Mouse (Mus musculus): ENCODE measurements around the gene Sbno2. TPM values are rescaled to one million over a fixed set of nuclear protein-coding genes. Genes with fewer than 3 reads are reported as not detected.

Sbno2 gene
- polyA plus RNA-seq, 1 experiment from 2014 or later = 16.8 TPM

DNA sequence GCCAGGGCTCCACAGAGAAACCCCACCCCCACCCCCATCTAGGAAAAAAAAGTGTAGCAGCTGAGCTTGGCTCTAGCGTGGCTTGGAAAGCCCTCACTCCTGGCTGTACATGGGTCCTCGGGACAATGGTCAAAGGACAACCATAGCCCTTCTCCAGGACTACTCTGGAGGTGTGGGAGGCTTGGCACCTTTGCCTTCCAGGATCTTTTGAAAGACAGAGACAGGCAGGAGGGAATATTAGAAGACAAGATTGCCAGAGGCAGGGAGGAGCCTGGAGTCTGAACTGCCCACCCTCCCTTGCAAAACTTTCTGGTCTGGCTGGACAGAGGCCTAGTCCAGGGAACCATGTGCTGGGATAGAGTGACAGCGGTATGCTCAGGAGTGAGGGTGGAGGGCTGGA lies 10.7 kb downstream of the Sbno2 start:
- Histone ChIP-seq H3K4me1 (no peaks in the 10 kb centered on the region), H3K36me3 (replicated peaks) (no peaks in the 10 kb centered on the region), H3K9ac (no peak overlapping the region), H3K9me3 (no peaks in the 10 kb centered on the region), H3K4me2 (no peak overlapping the region), H3K27ac (no peak overlapping the region), H3K27me3 (replicated peaks) (no peaks in the 10 kb centered on the region), H3K4me3 (no peak overlapping the region)
- no peak for ATAC-seq (replicated peaks)
- 83% methylated on average over 3 of the region's 3 CpGs for WGBS

DNA sequence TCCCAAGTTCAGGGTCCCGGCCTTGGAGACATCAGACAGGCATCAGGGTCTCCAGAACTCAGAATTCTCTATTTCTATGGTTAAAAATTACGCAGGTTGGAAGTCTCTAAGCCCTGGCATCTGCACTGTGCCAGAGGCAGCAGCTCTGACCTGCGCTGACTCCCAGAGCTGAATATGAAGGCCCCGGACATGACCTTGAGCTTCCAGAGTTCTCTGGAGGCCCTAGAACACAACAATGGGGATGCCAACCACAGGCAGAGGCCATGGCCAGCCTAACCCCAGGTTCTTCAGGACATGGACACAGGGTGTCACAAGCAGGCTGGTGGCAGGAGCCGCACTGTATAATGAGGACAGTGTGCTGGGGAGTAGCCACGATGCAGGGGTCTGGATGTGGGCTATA lies 11.3 kb downstream of the Sbno2 start:
- H3K36me3 ChIP-seq (replicated peaks) = no peaks in the 10 kb centered on the region
- 90% methylated on average over 6 of the region's 6 CpGs for WGBS
- H3K4me2 ChIP-seq = no peak overlapping the region
- ATAC-seq (replicated peaks) = no peak
- no peaks in the 10 kb centered on the region for H3K27me3 ChIP-seq (replicated peaks)
- H3K9me3 ChIP-seq = no peaks in the 10 kb centered on the region
- no peak overlapping the region for H3K27ac ChIP-seq
- no peak overlapping the region for H3K4me3 ChIP-seq
- no peak overlapping the region for H3K9ac ChIP-seq
- no peaks in the 10 kb centered on the region for H3K4me1 ChIP-seq

DNA sequence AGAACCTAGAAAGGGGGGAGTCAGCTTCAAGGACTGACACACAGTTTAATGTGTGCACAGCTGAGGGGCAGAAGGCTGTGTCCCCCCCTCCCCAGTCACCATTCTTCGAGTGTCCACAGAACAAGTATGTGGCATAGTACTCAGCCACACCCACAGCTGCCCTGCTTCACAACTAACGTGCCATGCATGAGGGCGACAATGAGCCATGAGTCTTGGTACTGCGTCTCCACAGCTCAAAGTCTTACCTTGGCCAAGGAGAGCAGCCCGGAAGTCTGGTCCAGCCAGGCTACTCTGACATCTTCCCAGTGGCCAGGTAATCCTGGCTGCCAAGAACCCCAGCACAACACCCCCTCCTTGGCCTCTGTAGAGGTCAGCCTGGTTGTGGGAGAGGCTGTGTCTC lies 12.7 kb downstream of the Sbno2 start:
- no peak for ATAC-seq (replicated peaks)
- Histone ChIP-seq H3K4me3 (no peak overlapping the region), H3K4me1 (no peaks in the 10 kb centered on the region), H3K9ac (no peak overlapping the region), H3K4me2 (no peak overlapping the region), H3K27me3 (replicated peaks) (no peaks in the 10 kb centered on the region), H3K9me3 (no peaks in the 10 kb centered on the region), H3K36me3 (replicated peaks) (no peaks in the 10 kb centered on the region), H3K27ac (no peak overlapping the region)
- WGBS = 86% methylated on average over 5 of the region's 5 CpGs

DNA sequence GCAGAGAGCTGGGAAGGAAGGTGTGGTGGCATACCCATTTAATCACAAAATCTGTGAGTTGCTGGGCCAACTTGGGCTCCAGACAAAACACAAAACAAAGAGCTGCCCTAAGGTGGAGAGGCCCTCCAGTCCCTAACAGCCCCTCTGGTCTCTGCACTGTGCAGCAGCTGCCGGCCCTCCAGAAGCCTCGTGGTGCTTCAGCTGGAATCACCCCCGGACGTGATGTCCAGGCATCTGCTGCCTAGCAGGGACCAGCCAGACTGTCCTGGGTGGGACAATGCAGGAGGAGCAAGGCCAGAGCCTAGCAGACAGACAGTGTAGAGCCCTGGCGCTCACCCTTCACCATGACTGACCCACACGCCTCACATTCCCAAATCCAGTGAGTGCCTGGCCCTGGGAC lies 13.8 kb downstream of the Sbno2 start:
- WGBS = 93% methylated on average over 6 of the region's 6 CpGs
- Histone ChIP-seq H3K36me3 (replicated peaks) (no peaks in the 10 kb centered on the region), H3K27me3 (replicated peaks) (no peaks in the 10 kb centered on the region), H3K27ac (no peak overlapping the region), H3K9me3 (no peaks in the 10 kb centered on the region), H3K4me3 (no peak overlapping the region), H3K9ac (no peak overlapping the region), H3K4me2 (no peak overlapping the region), H3K4me1 (no peaks in the 10 kb centered on the region)
- ATAC-seq (replicated peaks) = no peak

DNA sequence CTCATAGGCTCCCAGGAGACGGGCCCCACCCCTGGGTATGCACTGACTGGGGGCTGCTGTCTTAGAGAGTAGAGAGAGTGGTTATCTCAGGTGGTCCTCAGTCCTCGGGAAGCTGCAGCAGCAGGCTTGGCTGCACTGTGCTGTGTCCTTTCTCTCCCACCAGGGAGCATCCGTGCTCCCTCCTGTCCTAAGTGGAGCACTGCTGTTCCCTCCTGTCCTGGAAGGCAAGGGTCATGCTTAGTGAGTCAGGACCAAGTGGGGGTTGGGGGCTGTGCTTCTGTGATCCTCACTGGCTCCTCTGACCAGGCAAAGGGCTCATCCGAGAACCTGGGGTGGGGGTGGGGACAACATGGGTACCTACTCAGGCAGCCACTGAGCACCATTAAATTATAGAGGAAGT lies 16.2 kb downstream of the Sbno2 start:
- H3K4me1 ChIP-seq = no peaks in the 10 kb centered on the region
- no peaks in the 10 kb centered on the region; the same call in 1 of the 2 replicates for H3K36me3 ChIP-seq (replicated peaks)
- 51% methylated on average over 4 of the region's 4 CpGs for WGBS
- H3K4me2 ChIP-seq = no peak overlapping the region
- no peak overlapping the region for H3K27ac ChIP-seq
- H3K27me3 ChIP-seq (replicated peaks) = no peaks in the 10 kb centered on the region
- no peak overlapping the region for H3K9ac ChIP-seq
- 0 out of 2 replicates have a peak, but pooled peaks have one; percentile 24 for ATAC-seq (replicated peaks)
- H3K4me3 ChIP-seq = no peak overlapping the region
- H3K9me3 ChIP-seq = no peaks in the 10 kb centered on the region

DNA sequence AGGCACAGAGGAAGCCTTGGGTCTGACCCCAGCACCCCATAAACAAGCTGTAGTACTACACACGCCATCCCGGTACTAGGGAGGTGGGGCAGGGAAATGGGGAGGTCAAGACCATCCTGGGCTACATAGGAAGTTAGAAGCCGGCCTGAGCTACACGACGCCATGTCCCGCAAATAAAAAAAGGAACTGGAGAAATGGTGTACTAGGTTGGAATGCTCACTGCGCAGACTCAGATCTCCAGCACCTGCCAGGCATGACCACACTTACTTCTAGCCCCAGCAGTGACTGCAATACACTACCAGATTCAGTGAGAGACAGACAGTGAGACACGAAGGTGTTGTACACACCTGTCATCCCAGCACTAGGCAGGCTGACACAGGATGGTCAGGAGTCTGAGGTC lies 17.9 kb downstream of the Sbno2 start:
- Histone ChIP-seq H3K4me2 (no peak overlapping the region), H3K27me3 (replicated peaks) (no peaks in the 10 kb centered on the region), H3K4me3 (no peak overlapping the region), H3K27ac (no peak overlapping the region), H3K4me1 (no peaks in the 10 kb centered on the region), H3K9ac (no peak overlapping the region), H3K36me3 (replicated peaks) (peaks cover 3% of the 10 kb centered on the region; the same call in 1 of the 2 replicates), H3K9me3 (no peaks in the 10 kb centered on the region)
- WGBS = 93% methylated on average over 8 of the region's 8 CpGs
- no peak for ATAC-seq (replicated peaks)

DNA sequence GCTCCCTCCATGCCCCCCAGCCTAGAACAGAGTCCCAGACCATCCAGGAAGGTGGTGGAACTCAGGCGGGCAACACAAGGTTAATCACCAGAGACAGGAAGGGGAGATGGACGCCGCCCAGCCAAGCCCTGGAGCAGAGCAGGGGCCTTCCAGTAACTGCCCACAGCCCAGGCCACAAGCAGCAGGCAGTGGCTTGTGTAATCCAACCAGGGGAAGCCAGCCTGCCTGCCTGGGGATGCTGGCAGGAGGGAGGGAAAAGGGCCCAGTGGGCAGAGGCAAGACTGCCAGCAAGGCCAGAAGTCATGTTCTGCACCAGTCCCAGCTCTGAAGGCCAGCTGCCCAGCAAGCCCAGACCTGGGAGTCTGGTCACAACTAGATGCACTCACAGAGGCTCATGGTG lies 18.5 kb downstream of the Sbno2 start:
- Histone ChIP-seq H3K36me3 (replicated peaks) (peaks cover 3% of the 10 kb centered on the region; the same call in 1 of the 2 replicates), H3K9me3 (no peaks in the 10 kb centered on the region), H3K27me3 (replicated peaks) (no peaks in the 10 kb centered on the region), H3K4me3 (no peak overlapping the region), H3K4me1 (no peaks in the 10 kb centered on the region), H3K9ac (no peak overlapping the region), H3K27ac (no peak overlapping the region), H3K4me2 (no peak overlapping the region)
- no peak for ATAC-seq (replicated peaks)
- WGBS = 86% methylated on average over 3 of the region's 3 CpGs

DNA sequence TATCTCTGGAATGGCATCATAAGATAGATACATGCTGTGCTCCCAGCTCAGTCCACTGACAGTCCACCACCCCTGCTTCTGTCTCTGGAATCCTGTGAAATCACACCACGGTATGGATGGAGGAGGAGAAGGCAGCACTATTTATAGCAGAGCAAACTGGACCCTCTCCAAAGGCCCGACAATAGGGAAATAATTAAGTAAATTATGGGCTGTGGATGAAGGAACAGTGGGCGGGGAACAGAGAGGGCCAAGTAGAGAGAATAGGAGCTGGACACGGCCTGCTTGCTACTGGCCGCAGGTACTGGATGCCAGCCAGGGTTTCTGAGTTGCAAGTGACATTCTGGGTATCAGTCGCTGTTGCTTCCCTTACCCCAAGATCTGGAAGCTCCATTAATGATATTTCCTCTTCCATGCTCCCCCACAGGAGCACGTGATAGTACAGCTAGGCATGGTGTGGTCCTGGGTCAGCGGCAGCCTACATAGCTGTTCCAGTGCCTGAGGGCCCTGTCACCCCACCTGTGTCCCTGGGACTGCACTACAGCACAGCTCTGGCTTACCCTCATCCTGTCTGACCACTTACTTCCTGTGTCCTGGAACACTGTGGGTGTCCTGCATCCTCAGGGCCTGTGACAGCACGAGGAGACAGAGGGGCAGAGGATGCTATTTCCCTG lies 20.4 kb downstream of the Sbno2 start:
- ATAC-seq (replicated peaks) = no peak
- 78% methylated on average over 9 of the region's 9 CpGs for WGBS
- no peaks in the 10 kb centered on the region for H3K9me3 ChIP-seq

DNA sequence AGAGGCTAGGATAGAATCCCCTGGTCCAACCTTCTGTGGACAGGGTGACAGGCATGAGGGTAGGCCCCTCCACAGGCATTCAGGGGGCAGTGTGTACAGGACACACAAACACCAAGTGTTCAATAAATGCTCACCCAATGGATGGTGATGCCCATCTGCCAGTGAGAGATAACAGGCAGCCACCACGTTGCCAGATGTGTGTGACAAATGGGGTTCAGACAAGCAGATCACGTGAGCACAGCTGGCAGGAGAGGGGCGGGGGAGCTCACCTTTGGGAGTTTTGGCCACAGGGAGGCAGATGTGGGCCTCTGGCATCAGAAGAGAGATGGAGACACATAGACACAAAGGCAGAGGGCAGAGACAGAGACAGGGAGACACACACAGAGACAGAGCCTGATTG lies 24.3 kb downstream of the Sbno2 start:
- WGBS = 87% methylated on average over 3 of the region's 3 CpGs
- H3K9me3 ChIP-seq = no peaks in the 10 kb centered on the region
- ATAC-seq (replicated peaks) = no peak
- H3K4me1 ChIP-seq = no peaks in the 10 kb centered on the region
- no peak overlapping the region for H3K27ac ChIP-seq
- no peak overlapping the region for H3K4me3 ChIP-seq
- H3K27me3 ChIP-seq (replicated peaks) = no peaks in the 10 kb centered on the region
- H3K4me2 ChIP-seq = no peak overlapping the region
- H3K9ac ChIP-seq = no peak overlapping the region
- H3K36me3 ChIP-seq (replicated peaks) = peaks cover 6% of the 10 kb centered on the region; the same call in 1 of the 2 replicates

More for the DNA sequence above, 20.4 kb downstream of the Sbno2 start:
- Histone ChIP-seq H3K36me3 (replicated peaks) (peaks cover 6% of the 10 kb centered on the region; the same call in 1 of the 2 replicates), H3K4me3 (no peak overlapping the region), H3K4me2 (no peak overlapping the region), H3K4me1 (no peaks in the 10 kb centered on the region), H3K27me3 (replicated peaks) (no peaks in the 10 kb centered on the region), H3K9ac (no peak overlapping the region), H3K27ac (no peak overlapping the region)

DNA sequence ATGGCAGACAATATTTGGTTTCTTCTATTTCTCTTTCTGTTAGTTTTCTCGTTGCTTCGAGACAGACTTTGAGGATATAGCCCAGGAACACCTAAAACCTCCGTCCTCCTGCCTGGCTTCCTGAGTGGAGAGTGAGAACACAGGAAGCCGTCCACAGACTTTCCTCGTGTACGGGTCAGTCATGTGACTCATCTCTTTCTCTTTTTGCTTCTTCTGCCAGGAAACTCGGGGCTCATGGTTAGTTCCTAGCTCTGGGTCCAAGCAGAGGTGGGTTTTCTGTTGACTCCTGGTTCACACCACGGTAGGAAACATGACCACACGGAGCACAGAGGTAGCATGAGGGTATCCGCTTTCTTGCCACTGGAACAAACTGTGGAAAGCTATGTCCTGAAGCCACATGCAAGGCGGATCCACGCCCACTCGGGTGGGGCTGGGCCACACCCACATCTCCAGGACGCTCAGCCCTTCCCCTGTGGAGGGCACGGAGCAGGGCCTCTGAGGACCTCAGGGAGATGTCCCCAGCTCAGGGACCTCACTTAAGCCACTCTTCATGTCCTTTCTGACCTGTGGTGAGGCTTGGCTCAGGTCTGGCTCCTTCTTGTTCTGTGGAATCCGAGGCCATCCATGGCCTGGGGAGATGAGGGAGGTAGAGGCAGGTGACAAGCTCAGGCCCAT lies 24.8 kb downstream of the Sbno2 start:
- peaks cover 6% of the 10 kb centered on the region; the same call in 1 of the 2 replicates for H3K36me3 ChIP-seq (replicated peaks)
- H3K4me3 ChIP-seq = no peak overlapping the region
- no peaks in the 10 kb centered on the region for H3K27me3 ChIP-seq (replicated peaks)
- ATAC-seq (replicated peaks) = no peak
- no peak overlapping the region for H3K27ac ChIP-seq
- H3K9me3 ChIP-seq = no peaks in the 10 kb centered on the region
- WGBS = 84% methylated on average over 16 of the region's 16 CpGs
- no peak overlapping the region for H3K4me2 ChIP-seq
- H3K4me1 ChIP-seq = no peaks in the 10 kb centered on the region
- no peak overlapping the region for H3K9ac ChIP-seq

DNA sequence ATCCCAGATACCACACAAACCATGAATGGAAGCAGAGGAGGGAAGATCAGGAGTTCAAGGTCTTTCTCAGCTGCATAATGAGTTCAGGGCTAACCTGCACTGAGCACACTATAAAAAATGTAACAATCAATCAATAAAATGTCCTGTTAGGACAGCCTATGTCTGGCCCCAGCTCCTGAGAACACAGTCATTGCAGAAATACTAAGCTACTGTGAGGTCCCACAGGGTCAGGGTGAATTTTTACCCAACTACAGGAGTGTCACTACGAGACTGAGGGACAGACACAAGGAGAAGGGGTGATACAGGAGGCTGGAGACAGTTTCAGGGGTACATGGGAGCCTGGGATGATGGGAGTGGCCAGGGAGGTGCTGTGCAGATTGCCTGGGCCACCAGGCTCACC lies 27.0 kb downstream of the Sbno2 start:
- Histone ChIP-seq H3K4me2 (no peak overlapping the region), H3K9me3 (no peaks in the 10 kb centered on the region), H3K36me3 (replicated peaks) (peaks cover 6% of the 10 kb centered on the region; the same call in 1 of the 2 replicates), H3K9ac (no peak overlapping the region), H3K27me3 (replicated peaks) (no peaks in the 10 kb centered on the region), H3K27ac (no peak overlapping the region), H3K4me1 (no peaks in the 10 kb centered on the region), H3K4me3 (no peak overlapping the region)
- no peak for ATAC-seq (replicated peaks)
- 96% methylated on average over 1 of the region's 1 CpGs for WGBS

DNA sequence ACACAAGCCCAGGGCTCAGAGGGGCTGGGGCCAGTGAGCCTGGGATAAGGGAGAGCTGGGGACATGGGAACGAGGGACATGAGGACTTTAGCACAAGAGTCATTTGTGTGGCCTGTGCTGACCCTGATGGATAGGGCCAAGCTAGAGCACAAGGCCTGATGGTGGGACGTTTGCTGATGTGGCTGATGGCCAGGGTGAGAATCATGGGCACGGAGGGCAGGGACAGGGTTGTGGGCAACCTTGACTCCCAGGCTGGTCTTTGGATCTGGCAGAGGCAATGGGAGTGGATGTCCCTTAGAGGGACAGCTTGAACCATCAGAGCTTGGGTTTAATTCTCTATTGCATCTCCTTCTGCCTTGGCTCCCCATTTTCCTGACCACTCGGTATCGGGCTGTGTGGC lies 28.1 kb downstream of the Sbno2 start:
- H3K9ac ChIP-seq = no peak overlapping the region
- H3K4me3 ChIP-seq = no peak overlapping the region
- no peaks in the 10 kb centered on the region for H3K4me1 ChIP-seq
- no peaks in the 10 kb centered on the region for H3K9me3 ChIP-seq
- no peak overlapping the region for H3K27ac ChIP-seq
- 90% methylated on average over 5 of the region's 5 CpGs for WGBS
- no peak for ATAC-seq (replicated peaks)
- no peaks in the 10 kb centered on the region for H3K27me3 ChIP-seq (replicated peaks)
- H3K36me3 ChIP-seq (replicated peaks) = peaks cover 3% of the 10 kb centered on the region; the same call in 1 of the 2 replicates
- H3K4me2 ChIP-seq = no peak overlapping the region

DNA sequence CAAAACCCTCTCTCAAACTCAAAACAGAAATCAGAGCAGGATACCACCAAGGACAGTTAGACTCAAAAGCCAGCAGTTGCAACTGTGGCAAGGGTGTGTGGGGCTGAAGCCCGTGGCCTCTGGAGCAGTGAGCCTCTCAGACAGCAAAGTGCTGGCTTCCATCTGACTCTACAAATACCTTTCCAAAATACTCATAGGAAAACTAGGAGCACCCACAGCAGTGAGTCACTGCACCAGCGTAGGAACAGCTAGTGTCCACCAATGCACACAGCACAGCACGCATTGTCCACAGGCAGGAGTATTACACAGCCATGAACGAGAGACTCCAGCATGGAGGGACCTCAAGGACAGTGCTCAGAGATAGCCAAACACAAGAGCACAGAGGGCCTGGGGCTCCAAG lies 29.0 kb downstream of the Sbno2 start:
- Histone ChIP-seq H3K9me3 (no peaks in the 10 kb centered on the region), H3K36me3 (replicated peaks) (peaks cover 3% of the 10 kb centered on the region; the same call in 1 of the 2 replicates), H3K27ac (no peak overlapping the region), H3K4me2 (no peak overlapping the region), H3K9ac (no peak overlapping the region), H3K27me3 (replicated peaks) (no peaks in the 10 kb centered on the region), H3K4me1 (0 out of 2 replicates have a peak, but pooled peaks cover 2% of the 10 kb centered on the region), H3K4me3 (no peak overlapping the region)
- whole genome bisulfite sequencing = 95% methylated on average over 4 of the region's 4 CpGs
- ATAC-seq (replicated peaks) = no peak

Measured in midbrain, embryonic 15.5 days (tissue).